Mouse (Mus musculus): ENCODE results near the gene Speer4f2. TPM values are rescaled to one million over a fixed set of nuclear protein-coding genes. Genes with fewer than 3 reads are reported as not detected.

Speer4f2 gene
- polyA plus RNA-seq (2014; fragmentation: Illumina TruSeq; extraction: RNeasy Lipid Tissue Mini Kit (QIAGEN cat#74804); ENCODE audit: low read depth, low replicate concordance), result 16.5 TPM

DNA sequence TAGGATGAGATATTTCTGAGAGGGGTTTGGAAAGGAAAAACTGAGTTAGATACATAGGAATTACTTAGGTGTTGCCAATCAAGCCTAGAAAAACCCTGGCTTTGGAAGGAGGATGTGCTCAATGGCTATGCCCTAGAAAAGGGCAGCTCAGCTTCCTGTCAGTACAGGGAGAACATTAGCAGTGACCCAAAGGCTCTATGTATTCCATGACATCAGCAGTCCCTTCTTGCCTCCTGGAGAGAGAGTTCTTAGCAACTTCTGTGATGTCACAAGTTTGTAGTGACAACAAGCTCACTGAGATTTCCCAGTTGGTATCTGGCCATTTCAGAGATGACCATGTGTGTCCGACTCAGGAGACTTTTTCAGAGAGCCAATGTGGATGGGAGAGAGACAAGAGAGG is at the start of gene Speer4f2:
Gene Speer4f2, plus strand, starts transcription at position 301 of the 400 bp plus-strand sequence.

Other genes with a start within 250 kb of the Speer4f2 start
- gene Speer4f1, start 102.9 kb downstream of the Speer4f2 start, polyA plus RNA-seq (2014; fragmentation: Illumina TruSeq; extraction: RNeasy Lipid Tissue Mini Kit (QIAGEN cat#74804); ENCODE audit: low read depth, low replicate concordance), result 13.7 TPM
- 20.4 TPM for gene Sema3c, start 201.1 kb downstream of the Speer4f2 start, polyA plus RNA-seq (2014; fragmentation: Illumina TruSeq; extraction: RNeasy Lipid Tissue Mini Kit (QIAGEN cat#74804); ENCODE audit: low read depth, low replicate concordance)

Data from testis, adult 10 weeks (tissue).